Mouse (Mus musculus) embryonic facial prominence, embryonic 14.5 days (tissue): ENCODE data around the gene Rnasel. TPM values are rescaled to one million over a fixed set of nuclear protein-coding genes. Genes with fewer than 3 reads are reported as not detected.

Source experiments
- ATAC-seq: fragments of 200-750 bp; cut with Nextera tagmentation; 2 replicates; pipeline ENCODE4 v1.8.0; 2017; ENCODE audit warnings: low read depth, moderate number of reproducible peaks, moderate TSS enrichment
- DNase-seq: peaks from one replicate; pipeline ENCODE4 v3.0.0-alpha.2; 2015; ENCODE audit warnings: low spot score
- H3K27ac ChIP-seq: fragments of 300-500 bp; sonication (generic); replicated peaks from 2 replicates; pipeline ENCODE4 v1.5.1; 2014; ENCODE audit warnings: low read depth, mild to moderate bottlenecking, low read length, moderate library complexity
- H3K27me3 ChIP-seq: fragments of 300-500 bp; sonication (generic); replicated peaks from 2 replicates; pipeline ENCODE4 v1.6.1; 2014; ENCODE audit warnings: low read length; ENCODE audit not compliant: control insufficient read depth, insufficient read depth
- H3K36me3 ChIP-seq: fragments of 300-500 bp; sonication (generic); 2 replicates; pipeline ENCODE4 v1.6.1; 2014; ENCODE audit warnings: low read length, mixed read lengths; ENCODE audit not compliant: control insufficient read depth, insufficient read depth
- H3K4me1 ChIP-seq: fragments of 300-500 bp; sonication (generic); 2 replicates; pipeline ENCODE4 v1.6.1; 2014; ENCODE audit warnings: antibody characterized with exemption, low read length; ENCODE audit not compliant: control insufficient read depth, insufficient read depth
- H3K4me2 ChIP-seq: fragments of 300-500 bp; sonication (generic); 2 replicates; pipeline ENCODE4 v1.6.1; 2014; ENCODE audit warnings: low read depth, mild to moderate bottlenecking, low read length, moderate library complexity, mixed read lengths
- H3K4me3 ChIP-seq: fragments of 300-500 bp; sonication (generic); 2 replicates; pipeline ENCODE4 v1.5.1; 2014; ENCODE audit warnings: low read depth, mild to moderate bottlenecking, low read length
- H3K9ac ChIP-seq: fragments of 300-500 bp; sonication (generic); 2 replicates; pipeline ENCODE4 v1.6.1; 2014; ENCODE audit warnings: low read depth, mild to moderate bottlenecking, low read length, moderate library complexity, mixed read lengths
- H3K9me3 ChIP-seq: fragments of 300-500 bp; sonication (generic); 2 replicates; pipeline ENCODE4 v1.6.1; 2016; ENCODE audit warnings: low read length; ENCODE audit not compliant: control insufficient read depth
- WGBS: fragments of 180-500 bp; shearing (Covaris S2); extraction: QIAGEN DNeasy Blood & Tissue Kit; methylation state at CpG from one replicate; pipeline ENCODE4 v1.1.7; 2014; 5-methylcytosine and 5-hydroxymethylcytosine counted together
- polyA plus RNA-seq: library from polyadenylated mRNA; unstranded; fragments of >200 nt; fragmentation: Nextera tagmentation; extraction: Ambion mirVana; gene quantifications from 2 replicates; pipeline ENCODE4 v1.2.1, GENCODE M21; 2014

Rnasel gene
- polyA plus RNA-seq, 1 experiment from 2014 or later, result 13.1 TPM

- ATAC-seq, result no peak
- 6% methylated on average over 1 of the region's 1 CpGs for WGBS
- Histone ChIP-seq H3K4me2 (peak overlapping the region; percentile 70; the same call in 1 of the 2 replicates), H3K9me3 (no peaks in the 10 kb centered on the region), H3K36me3 (peaks cover 5% of the 10 kb centered on the region; the same call in 1 of the 2 replicates), H3K27ac (0 out of 2 replicates have a peak overlapping the region, but pooled peaks have one; percentile 46), H3K9ac (peak overlapping the region; percentile 80; the same call in 1 of the 2 replicates), H3K4me1 (peaks cover 12% of the 10 kb centered on the region; the same call in 1 of the 2 replicates), H3K27me3 (no peaks in the 10 kb centered on the region), H3K4me3 (peak overlapping the region; percentile 46; the same call in 1 of the 2 replicates)
- no peak for DNase-seq
These were observed 677 bp upstream of the Rnasel start for GRCm38 (mm10) chr1:153748549-153748948.

DNA sequence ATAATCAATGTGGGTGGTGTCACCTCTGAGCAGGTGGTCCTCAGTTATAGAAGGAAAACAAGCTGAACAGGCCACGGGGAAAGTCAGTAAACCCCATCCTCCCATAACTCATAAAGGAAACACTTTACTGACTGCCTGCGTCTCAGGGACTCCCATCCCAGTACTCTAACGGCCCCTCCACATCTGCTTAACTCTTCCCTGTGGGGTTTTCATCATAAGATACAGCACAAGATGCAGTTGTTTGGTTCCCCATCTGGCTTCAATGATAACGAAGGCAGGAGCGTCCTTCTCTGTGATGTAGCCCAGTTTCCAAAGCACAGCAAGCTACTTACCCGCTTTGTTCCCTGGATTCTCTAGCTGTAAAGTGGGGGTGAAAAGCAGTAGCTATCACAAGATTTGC lies 828 bp downstream of the Rnasel start:
- DNase-seq (no peak), ATAC-seq (no peak)
- H3K27me3 ChIP-seq, result no peaks in the 10 kb centered on the region
- peak overlapping the region; percentile 80 for H3K9ac ChIP-seq
- H3K4me3 ChIP-seq, result peak overlapping the region; percentile 46
- peak overlapping the region; percentile 70 for H3K4me2 ChIP-seq
- H3K27ac ChIP-seq, result no peak overlapping the region
- no peaks in the 10 kb centered on the region for H3K36me3 ChIP-seq
- H3K4me1 ChIP-seq, result peaks cover 12% of the 10 kb centered on the region; the same call in 1 of the 2 replicates
- no peaks in the 10 kb centered on the region for H3K9me3 ChIP-seq
- WGBS, result 34% methylated on average over 6 of the region's 6 CpGs

DNA sequence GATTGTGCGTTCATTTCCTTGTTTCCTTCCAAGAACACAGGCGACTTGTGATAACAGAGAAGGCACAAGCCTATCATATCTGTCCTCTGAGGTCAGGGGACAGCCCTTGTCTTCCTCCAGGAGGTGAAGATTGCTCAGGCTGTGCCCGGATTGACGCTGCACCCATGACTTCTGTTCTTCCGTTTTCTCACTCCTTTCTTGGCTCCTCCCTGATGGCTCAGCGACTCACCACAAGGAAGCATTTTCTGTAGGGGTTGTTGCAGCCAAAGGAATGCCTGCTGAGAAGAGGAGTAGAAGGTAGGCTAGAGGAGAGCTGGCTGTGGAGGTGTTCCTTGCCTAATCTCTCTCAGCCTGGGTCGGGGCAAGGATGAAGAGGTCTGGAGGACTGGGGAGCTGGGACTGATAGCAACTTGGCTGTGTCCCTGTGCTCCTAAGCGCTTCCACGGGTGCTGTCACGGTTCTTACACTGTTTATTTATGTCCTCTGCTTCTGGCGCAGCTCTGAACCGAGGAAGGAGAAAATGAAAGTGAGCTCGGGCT lies 2.6 kb downstream of the Rnasel start:
- Histone ChIP-seq H3K4me1 (peaks cover 12% of the 10 kb centered on the region; the same call in 1 of the 2 replicates), H3K4me3 (peak overlapping the region; percentile 27), H3K4me2 (peak overlapping the region; percentile 52), H3K9ac (peak overlapping the region; percentile 55), H3K27ac (no peak overlapping the region), H3K9me3 (no peaks in the 10 kb centered on the region), H3K27me3 (no peaks in the 10 kb centered on the region), H3K36me3 (no peaks in the 10 kb centered on the region)
- WGBS, result 37% methylated on average over 13 of the region's 13 CpGs
- ATAC-seq, result no peak; the same call in 1 of the 2 replicates
- no peak for DNase-seq

DNA sequence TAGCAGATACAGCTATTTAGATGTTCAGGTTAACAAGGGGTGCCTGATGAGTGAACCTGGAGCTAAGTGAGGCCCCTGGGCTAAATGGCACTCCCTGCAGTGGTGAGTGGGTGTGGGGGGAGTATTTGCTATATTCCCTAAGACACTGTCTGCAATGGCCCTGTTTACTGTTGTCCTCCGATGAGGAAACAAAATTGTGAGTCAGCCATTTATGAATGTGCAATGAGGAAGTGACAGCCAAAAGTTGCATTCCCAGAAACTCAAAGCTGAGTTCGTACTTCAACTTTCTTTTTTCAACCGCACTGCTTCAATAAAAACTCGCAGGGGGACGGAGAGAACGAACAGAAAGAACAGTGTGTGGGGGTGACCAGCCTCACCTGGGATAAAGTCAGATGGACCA lies 3.3 kb downstream of the Rnasel start:
- H3K4me1 ChIP-seq, result peaks cover 12% of the 10 kb centered on the region; the same call in 1 of the 2 replicates
- WGBS, result 83% methylated on average over 6 of the region's 6 CpGs
- DNase-seq (no peak), ATAC-seq (no peak)
- no peaks in the 10 kb centered on the region for H3K9me3 ChIP-seq
- H3K36me3 ChIP-seq, result no peaks in the 10 kb centered on the region
- H3K27ac ChIP-seq, result no peak overlapping the region
- peak overlapping the region; percentile 27 for H3K4me3 ChIP-seq
- H3K27me3 ChIP-seq, result no peaks in the 10 kb centered on the region
- peak overlapping the region; percentile 55; the same call in 1 of the 2 replicates for H3K9ac ChIP-seq
- H3K4me2 ChIP-seq, result peak overlapping the region; percentile 52

DNA sequence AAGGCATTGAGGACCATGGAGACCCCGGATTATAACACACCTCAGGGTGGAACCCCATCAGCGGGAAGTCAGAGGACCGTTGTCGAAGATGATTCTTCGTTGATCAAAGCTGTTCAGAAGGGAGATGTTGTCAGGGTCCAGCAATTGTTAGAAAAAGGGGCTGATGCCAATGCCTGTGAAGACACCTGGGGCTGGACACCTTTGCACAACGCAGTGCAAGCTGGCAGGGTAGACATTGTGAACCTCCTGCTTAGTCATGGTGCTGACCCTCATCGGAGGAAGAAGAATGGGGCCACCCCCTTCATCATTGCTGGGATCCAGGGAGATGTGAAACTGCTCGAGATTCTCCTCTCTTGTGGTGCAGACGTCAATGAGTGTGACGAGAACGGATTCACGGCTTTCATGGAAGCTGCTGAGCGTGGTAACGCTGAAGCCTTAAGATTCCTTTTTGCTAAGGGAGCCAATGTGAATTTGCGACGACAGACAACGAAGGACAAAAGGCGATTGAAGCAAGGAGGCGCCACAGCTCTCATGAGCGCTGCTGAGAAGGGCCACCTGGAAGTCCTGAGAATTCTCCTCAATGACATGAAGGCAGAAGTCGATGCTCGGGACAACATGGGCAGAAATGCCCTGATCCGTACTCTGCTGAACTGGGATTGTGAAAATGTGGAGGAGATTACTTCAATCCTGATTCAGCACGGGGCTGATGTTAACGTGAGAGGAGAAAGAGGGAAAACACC lies 4.7 kb downstream of the Rnasel start:
- no peak overlapping the region for H3K9ac ChIP-seq
- H3K4me2 ChIP-seq, result no peak overlapping the region
- no peaks in the 10 kb centered on the region for H3K27me3 ChIP-seq
- no peak overlapping the region for H3K4me3 ChIP-seq
- ATAC-seq (no peak), DNase-seq (no peak)
- H3K36me3 ChIP-seq, result no peaks in the 10 kb centered on the region
- H3K4me1 ChIP-seq, result peaks cover 10% of the 10 kb centered on the region; the same call in 1 of the 2 replicates
- H3K9me3 ChIP-seq, result no peaks in the 10 kb centered on the region
- no peak overlapping the region for H3K27ac ChIP-seq
- WGBS, result 77% methylated on average over 25 of the region's 25 CpGs

DNA sequence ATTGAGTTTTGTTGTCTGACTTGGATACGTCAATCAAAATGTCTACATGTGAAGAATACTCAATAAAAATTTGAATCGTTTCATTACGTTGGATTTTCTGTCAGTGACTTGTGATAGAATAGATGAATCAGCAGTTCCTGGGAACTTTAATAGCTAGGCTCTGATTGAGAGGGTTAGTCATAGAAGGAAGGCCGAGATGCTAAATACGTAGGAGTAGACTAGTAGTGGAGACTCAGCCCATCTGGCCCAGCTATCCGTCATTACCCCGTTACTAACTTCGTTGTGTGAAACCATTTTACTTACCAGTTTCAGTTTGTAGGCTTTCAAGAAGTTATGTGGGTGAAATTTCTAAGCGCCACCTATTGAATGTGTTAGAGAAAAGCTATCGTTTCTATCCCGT lies 14.9 kb downstream of the Rnasel start:
- DNase-seq, result no peak
- no peak overlapping the region for H3K4me2 ChIP-seq
- no peak overlapping the region for H3K4me3 ChIP-seq
- no peaks in the 10 kb centered on the region for H3K27me3 ChIP-seq
- WGBS, result 86% methylated on average over 11 of the region's 11 CpGs
- H3K9ac ChIP-seq, result no peak overlapping the region
- H3K36me3 ChIP-seq, result 0 out of 2 replicates have a peak, but pooled peaks cover 5% of the 10 kb centered on the region
- H3K9me3 ChIP-seq, result no peaks in the 10 kb centered on the region
- no peaks in the 10 kb centered on the region for H3K4me1 ChIP-seq
- no peak overlapping the region for H3K27ac ChIP-seq
- ATAC-seq, result no peak

DNA sequence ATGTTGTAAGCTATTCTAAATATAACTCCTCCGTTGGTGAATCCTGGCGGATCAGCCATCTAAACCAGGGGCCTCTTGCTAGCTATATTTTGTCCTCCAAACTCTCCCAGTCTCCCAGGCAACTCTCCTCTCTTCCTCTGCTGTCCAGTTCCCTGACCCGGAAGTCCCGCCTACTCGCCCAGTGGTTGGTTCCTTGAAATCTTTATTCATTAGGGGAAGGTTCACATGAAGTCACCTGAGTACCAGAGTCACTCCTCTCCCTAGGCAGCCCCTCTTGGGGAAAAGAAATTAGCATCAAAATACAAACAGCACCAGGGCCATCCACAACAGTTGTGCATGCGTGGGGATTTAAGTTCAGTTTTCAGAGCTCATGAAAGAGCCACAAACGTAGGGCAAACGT lies 17.1 kb downstream of the Rnasel start:
- Histone ChIP-seq H3K4me2 (no peak overlapping the region), H3K4me1 (no peaks in the 10 kb centered on the region), H3K27ac (no peak overlapping the region), H3K36me3 (0 out of 2 replicates have a peak, but pooled peaks cover 5% of the 10 kb centered on the region), H3K4me3 (no peak overlapping the region), H3K9me3 (no peaks in the 10 kb centered on the region), H3K27me3 (no peaks in the 10 kb centered on the region), H3K9ac (no peak overlapping the region)
- 53% methylated on average over 8 of the region's 8 CpGs for WGBS
- DNase-seq (no peak), ATAC-seq (no peak)

GRCm38 (mm10) chr1:153767281-153767680 lies 18.1 kb downstream of the Rnasel start:
- Histone ChIP-seq H3K4me3 (no peak overlapping the region), H3K9me3 (no peaks in the 10 kb centered on the region), H3K4me2 (no peak overlapping the region), H3K4me1 (no peaks in the 10 kb centered on the region), H3K27ac (no peak overlapping the region), H3K36me3 (0 out of 2 replicates have a peak, but pooled peaks cover 2% of the 10 kb centered on the region), H3K9ac (no peak overlapping the region), H3K27me3 (no peaks in the 10 kb centered on the region)
- WGBS, result 83% methylated on average over 1 of the region's 1 CpGs
- DNase-seq, result no peak
- no peak for ATAC-seq
